Mouse (Mus musculus) midbrain, embryonic 11.5 days (tissue): ENCODE measurements around the gene Oas1g. TPM values are rescaled to one million over a fixed set of nuclear protein-coding genes. Genes with fewer than 3 reads are reported as not detected.
"Not testable (repeated sequence)": the region's sequence is repeated elsewhere in the genome, so short reads cannot be mapped to it uniquely, and the experiment has no call there.

ENCODE experiments used
- ATAC-seq: fragments of 200-750 bp; cut with Nextera tagmentation; 2 replicates; pipeline ENCODE4 v1.8.0; 2017; ENCODE audit warnings: moderate TSS enrichment, moderate library complexity; ENCODE audit not compliant: low FRiP score
- DNase-seq: peaks from one replicate; pipeline ENCODE4 v3.0.0; 2015; ENCODE audit warnings: low spot score; ENCODE audit errors: missing footprints
- H3K27ac ChIP-seq: fragments of 300-500 bp; sonication (generic); 2 replicates; pipeline ENCODE4 v1.5.1; 2014; ENCODE audit warnings: low read depth, low read length
- H3K27me3 ChIP-seq: fragments of 300-500 bp; sonication (generic); 2 replicates; pipeline ENCODE4 v1.6.1; 2014; ENCODE audit warnings: mild to moderate bottlenecking, low read length, moderate library complexity, mixed read lengths; ENCODE audit not compliant: control insufficient read depth, insufficient read depth
- H3K36me3 ChIP-seq: fragments of 300-500 bp; sonication (generic); 2 replicates; pipeline ENCODE4 v1.6.1; 2014; ENCODE audit warnings: mild to moderate bottlenecking, low read length, moderate library complexity, mixed read lengths; ENCODE audit not compliant: control insufficient read depth, insufficient read depth
- H3K4me1 ChIP-seq: fragments of 300-500 bp; sonication (generic); 2 replicates; pipeline ENCODE4 v1.6.1; 2014; ENCODE audit warnings: low read length; ENCODE audit not compliant: control insufficient read depth, insufficient read depth
- H3K4me2 ChIP-seq: fragments of 300-500 bp; sonication (generic); 2 replicates; pipeline ENCODE4 v1.6.1; 2014; ENCODE audit warnings: mild to moderate bottlenecking, moderate library complexity
- H3K4me3 ChIP-seq: fragments of 300-500 bp; sonication (generic); 2 replicates; pipeline ENCODE4 v1.5.1; 2014; ENCODE audit warnings: low read depth, low read length
- H3K9ac ChIP-seq: fragments of 300-500 bp; sonication (generic); 2 replicates; pipeline ENCODE4 v1.6.1; 2014; ENCODE audit warnings: low read length
- H3K9me3 ChIP-seq: fragments of 300-500 bp; sonication (generic); 2 replicates; pipeline ENCODE4 v1.6.1; 2016; ENCODE audit warnings: low read length; ENCODE audit not compliant: control insufficient read depth
- WGBS: fragments of 180-500 bp; shearing (Covaris S2); extraction: QIAGEN DNeasy Blood & Tissue Kit; methylation state at CpG from one replicate; pipeline ENCODE4 v1.1.7; 2014; 5-methylcytosine and 5-hydroxymethylcytosine counted together
- polyA plus RNA-seq: library from polyadenylated mRNA; unstranded; fragments of >200 nt; fragmentation: Nextera tagmentation; extraction: Ambion mirVana; gene quantifications from 2 replicates; pipeline ENCODE4 v1.2.1, GENCODE M21; 2014

Oas1g gene
- polyA plus RNA-seq, 1 experiment from 2014 or later: 0.11 TPM

DNA sequence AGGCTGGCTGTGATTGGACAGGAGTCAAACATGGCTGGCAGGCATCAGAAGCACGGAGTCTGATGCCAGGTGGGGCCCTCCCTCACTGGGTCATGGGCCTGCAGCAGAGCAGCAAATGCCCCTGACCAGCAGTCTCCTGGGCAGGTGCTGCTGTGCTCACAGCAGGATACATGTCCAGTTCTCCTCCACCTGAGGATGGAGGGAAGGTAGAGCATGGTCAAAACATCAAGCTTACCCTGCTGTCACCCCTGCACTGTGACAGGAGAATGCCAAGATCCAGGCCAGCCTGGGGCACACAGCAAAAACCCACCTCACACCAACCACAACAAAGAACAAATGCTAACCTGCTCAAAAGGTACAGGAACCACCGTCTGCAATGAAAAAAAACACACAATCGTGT is 10.6 kb downstream of the Oas1g start:
- H3K27ac ChIP-seq, H3K9me3 ChIP-seq, H3K4me2 ChIP-seq, DNase-seq, H3K27me3 ChIP-seq, H3K9ac ChIP-seq, H3K4me1 ChIP-seq, H3K4me3 ChIP-seq, H3K36me3 ChIP-seq, ATAC-seq: not testable (repeated sequence)
- WGBS: 72% methylated on average over 2 of the region's 3 CpGs

DNA sequence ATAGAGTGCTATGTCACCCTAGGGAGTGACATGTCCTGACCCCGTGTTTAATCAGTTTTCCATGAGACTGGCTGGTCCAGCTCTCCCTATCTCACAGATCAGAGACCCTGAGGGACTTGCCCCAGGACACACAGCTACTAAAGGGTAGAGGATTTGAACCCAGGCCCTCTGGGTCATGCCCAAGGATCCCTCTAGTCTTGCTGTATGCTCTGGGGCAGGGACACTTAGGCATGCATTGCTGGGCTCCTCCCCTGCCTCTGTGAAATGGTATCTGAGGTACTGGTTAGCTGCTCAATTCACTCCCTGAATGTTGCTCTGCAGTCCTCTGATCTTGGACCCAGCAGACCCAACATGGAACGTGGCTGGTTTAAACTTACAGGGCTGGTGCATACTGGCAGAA is 15.9 kb downstream of the Oas1g start:
- WGBS: 73% methylated on average over 2 of the region's 2 CpGs
- H3K36me3 ChIP-seq: no peaks in the 10 kb centered on the region
- H3K9ac ChIP-seq: no peak overlapping the region
- no peak for DNase-seq
- H3K4me2 ChIP-seq: no peak overlapping the region
- ATAC-seq: no peak
- H3K4me3 ChIP-seq: no peak overlapping the region
- no peak overlapping the region for H3K27ac ChIP-seq
- H3K9me3 ChIP-seq: no peaks in the 10 kb centered on the region
- no peaks in the 10 kb centered on the region for H3K27me3 ChIP-seq
- H3K4me1 ChIP-seq: no peaks in the 10 kb centered on the region

DNA sequence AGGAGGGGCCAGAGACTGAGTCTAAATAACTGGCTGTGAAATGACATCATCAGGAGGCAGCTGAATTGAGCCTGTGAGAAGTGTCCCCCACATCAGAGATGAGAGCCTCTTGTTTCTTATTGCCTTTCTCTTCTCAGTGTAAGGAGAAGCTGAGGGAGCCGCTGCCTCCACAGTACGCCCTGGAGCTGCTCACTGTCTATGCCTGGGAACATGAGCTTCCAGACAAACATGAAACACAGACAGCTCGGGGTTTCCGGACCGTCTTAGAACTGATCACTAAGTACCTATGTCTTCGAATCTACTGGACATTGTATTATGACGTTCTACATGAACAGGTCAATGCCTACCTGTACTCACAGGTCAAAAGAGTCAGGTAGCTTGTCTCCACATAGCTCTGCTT is 16.6 kb downstream of the Oas1g start:
- Histone ChIP-seq H3K36me3 (no peaks in the 10 kb centered on the region), H3K4me2 (no peak overlapping the region), H3K27ac (no peak overlapping the region), H3K4me1 (no peaks in the 10 kb centered on the region), H3K4me3 (no peak overlapping the region), H3K9me3 (no peaks in the 10 kb centered on the region), H3K9ac (no peak overlapping the region), H3K27me3 (no peaks in the 10 kb centered on the region)
- ATAC-seq: no peak
- DNase-seq: no peak
- WGBS: 84% methylated on average over 7 of the region's 7 CpGs

DNA sequence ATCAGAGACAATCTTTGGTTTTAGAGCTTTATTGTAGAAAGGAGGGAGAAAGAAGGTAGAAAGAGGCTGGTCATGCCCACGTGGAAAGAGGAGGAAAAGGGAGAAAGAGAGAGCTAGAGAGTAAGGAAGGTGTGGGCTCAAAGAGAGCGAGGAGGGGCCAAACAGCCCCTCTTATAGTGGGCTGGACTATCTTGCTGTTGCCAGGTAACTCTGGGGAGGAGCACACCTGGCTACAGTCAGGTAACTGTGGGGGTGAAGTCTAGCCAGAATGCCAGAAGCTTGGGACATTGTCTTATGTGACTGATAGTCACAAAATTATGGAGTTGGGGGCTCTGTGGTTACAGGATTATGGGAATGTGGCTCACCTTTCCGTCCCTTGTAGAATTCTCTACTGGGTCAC is 17.3 kb downstream of the Oas1g start:
- ATAC-seq (no peak), DNase-seq (no peak)
- WGBS: 64% methylated on average over 3 of the region's 3 CpGs

DNA sequence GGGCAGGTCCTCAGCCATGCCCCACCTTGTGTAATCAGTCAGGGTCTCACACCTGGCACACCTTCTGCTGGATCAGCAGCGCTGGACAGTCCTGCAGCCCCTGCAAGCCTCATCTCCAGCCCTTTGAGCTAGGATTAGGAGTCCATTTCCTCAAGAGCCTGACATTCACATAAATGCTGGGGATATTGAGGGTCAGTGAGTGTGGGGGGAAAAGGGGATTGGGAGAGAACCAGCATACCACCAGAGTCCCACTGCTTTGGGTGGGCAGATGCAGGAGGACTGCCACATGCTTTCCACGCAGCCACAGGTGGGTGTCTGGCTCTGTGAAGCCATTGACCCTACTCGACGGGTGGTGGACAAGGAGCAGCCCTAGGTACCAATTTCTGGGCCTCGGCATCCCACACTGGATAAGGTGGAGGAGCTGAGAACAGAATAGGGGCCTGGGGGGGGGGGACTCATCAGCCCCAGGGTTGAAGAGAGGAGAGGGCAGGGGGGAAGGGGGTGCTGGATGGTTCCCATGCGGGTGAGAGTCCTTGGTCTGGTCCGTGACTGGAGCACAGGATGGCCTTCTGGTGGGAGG is 17.9 kb downstream of the Oas1g start:
- no peak overlapping the region for H3K9ac ChIP-seq
- no peak overlapping the region for H3K4me2 ChIP-seq
- 80% methylated on average over 7 of the region's 7 CpGs for WGBS
- no peaks in the 10 kb centered on the region for H3K9me3 ChIP-seq
- no peaks in the 10 kb centered on the region for H3K27me3 ChIP-seq
- H3K27ac ChIP-seq: no peak overlapping the region
- DNase-seq (no peak), ATAC-seq (no peak)
- no peak overlapping the region for H3K4me3 ChIP-seq
- no peaks in the 10 kb centered on the region for H3K4me1 ChIP-seq
- no peaks in the 10 kb centered on the region for H3K36me3 ChIP-seq

More for the DNA sequence above, 17.3 kb downstream of the Oas1g start:
- Histone ChIP-seq H3K4me1 (no peaks in the 10 kb centered on the region), H3K9ac (no peak overlapping the region), H3K9me3 (no peaks in the 10 kb centered on the region), H3K27me3 (no peaks in the 10 kb centered on the region), H3K36me3 (no peaks in the 10 kb centered on the region), H3K4me3 (no peak overlapping the region), H3K27ac (no peak overlapping the region), H3K4me2 (no peak overlapping the region)

DNA sequence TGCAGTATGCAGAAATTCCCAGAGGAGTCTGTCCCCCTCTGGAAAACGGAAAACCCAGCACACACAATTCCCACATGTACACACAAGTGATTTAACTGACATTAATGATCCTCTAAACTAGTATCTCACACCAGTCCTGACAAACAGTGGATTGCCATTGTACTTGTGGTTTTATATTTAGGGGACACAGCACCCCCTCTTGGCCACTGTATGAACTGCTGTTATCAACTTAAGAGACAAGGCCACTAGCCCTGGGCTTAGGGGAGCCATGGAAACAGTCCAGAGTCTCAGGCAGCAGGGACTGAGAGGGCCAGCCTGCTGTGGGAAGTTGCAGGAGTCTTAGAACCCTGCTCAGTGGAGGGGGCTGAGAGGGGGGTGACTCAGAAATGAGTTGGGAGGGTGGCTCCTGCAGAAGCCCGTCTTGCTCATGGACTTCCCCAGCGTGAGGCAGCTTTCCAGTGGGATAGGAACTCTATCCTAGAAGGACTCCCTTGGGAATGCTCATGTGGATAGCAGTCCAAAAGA is 22.0 kb downstream of the Oas1g start:
- H3K36me3 ChIP-seq: no peaks in the 10 kb centered on the region
- ATAC-seq (no peak), DNase-seq (peak; percentile 87)
- H3K4me1 ChIP-seq: no peaks in the 10 kb centered on the region
- no peak overlapping the region for H3K4me2 ChIP-seq
- WGBS: 69% methylated on average over 3 of the region's 3 CpGs
- H3K4me3 ChIP-seq: no peak overlapping the region
- H3K9me3 ChIP-seq: no peaks in the 10 kb centered on the region
- no peaks in the 10 kb centered on the region for H3K27me3 ChIP-seq
- H3K27ac ChIP-seq: no peak overlapping the region
- no peak overlapping the region for H3K9ac ChIP-seq

DNA sequence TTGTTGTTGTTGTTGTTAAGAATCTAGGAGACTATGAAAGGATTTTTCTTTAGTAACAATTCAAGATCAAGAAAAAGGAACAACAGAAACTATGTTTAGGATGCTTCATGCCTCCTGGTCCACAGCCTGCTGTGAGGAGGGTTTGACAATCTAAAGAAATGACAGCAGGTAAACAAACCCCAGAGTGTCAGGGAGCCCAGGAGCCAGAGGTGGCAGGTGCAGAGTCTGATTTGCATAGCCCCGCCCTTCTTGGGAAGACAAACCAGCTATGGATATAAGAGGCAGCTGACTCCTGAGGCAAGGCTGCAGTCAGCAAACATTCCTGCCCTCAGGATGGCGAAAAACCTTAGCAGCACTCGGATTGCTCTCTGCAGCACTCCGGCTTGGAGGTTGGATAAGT is 26.3 kb downstream of the Oas1g start, which contains the start of gene Oas1h:
Gene Oas1h, plus strand, starts transcription at position 301 of the 400 bp plus-strand sequence.
- ATAC-seq: no peak
- DNase-seq: no peak
- Histone ChIP-seq H3K27ac (no peak within 1 kb of the TSS), H3K9me3 (no peaks in the 10 kb centered on the region), H3K4me2 (no peak within 1 kb of the TSS), H3K9ac (no peak within 1 kb of the TSS), H3K4me3 (no peak within 1 kb of the TSS), H3K36me3 (no peaks in the 10 kb centered on the region), H3K4me1 (no peaks in the 10 kb centered on the region), H3K27me3 (no peaks in the 10 kb centered on the region)
- WGBS: 60% methylated on average over 4 of the region's 4 CpGs

DNA sequence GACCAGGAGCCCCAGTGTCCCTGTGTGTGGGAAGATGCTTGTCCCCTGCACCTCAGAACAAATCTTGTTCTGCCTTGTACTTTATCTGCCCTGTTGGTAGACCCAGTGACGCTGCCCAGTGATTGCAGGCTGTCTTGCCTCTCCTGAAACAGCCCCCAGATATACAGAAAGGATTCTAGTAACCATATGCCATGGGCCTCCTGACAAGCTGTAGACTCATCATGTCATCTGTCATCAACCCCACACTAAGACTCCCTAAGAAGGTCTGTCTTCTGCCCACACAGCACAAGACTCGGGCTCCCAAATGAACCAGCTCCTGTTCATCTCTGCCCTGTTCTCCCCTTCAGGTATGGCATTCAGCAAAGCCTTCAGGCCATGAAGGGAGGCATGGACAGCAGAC is 28.2 kb downstream of the Oas1g start:
- ATAC-seq (no peak), DNase-seq (no peak)
- Histone ChIP-seq H3K4me2 (no peak overlapping the region), H3K4me1 (no peaks in the 10 kb centered on the region), H3K36me3 (no peaks in the 10 kb centered on the region), H3K27ac (no peak overlapping the region), H3K9ac (no peak overlapping the region), H3K27me3 (no peaks in the 10 kb centered on the region), H3K4me3 (no peak overlapping the region), H3K9me3 (no peaks in the 10 kb centered on the region; the same call in 1 of the 2 replicates)
- WGBS: 86% methylated on average over 2 of the region's 2 CpGs

DNA sequence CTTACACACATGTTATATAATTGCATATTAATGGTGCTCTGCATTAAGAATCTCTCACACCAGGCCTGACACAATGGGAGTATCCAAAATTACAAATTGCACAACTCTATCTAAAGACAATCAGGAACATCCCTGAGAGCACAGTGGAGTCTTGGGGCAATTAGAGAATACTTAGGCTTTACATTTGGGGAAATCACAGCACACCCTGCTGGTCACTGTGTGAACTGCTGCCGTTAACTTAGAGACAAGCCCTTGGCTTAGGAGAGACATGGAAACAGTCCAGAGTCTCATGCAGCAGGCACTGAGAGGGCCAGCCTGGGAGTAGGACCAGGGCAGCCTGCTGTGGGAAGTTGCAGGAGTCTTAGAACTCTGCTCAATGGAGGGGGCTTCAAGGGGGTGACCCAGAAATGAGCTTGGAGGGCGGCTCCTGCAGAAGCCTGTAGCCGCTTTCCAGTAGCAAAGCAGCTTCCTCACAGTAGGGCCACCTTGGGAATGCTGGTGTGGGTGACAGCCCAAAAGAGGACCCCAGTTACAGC is 37.7 kb downstream of the Oas1g start:
- Histone ChIP-seq H3K27me3 (no peaks in the 10 kb centered on the region), H3K9me3 (no peaks in the 10 kb centered on the region; the same call in 1 of the 2 replicates), H3K36me3 (no peaks in the 10 kb centered on the region), H3K9ac (no peak overlapping the region), H3K4me3 (no peak overlapping the region), H3K4me1 (no peaks in the 10 kb centered on the region), H3K4me2 (no peak overlapping the region), H3K27ac (no peak overlapping the region)
- DNase-seq (peak; percentile 90), ATAC-seq (no peak)
- WGBS: 70% methylated on average over 3 of the region's 3 CpGs
